Mouse (Mus musculus) heart, embryonic 14.5 days (tissue): ENCODE data around the gene Plbd2. TPM values are rescaled to one million over a fixed set of nuclear protein-coding genes. Genes with fewer than 3 reads are reported as not detected.
A peak's percentile ranks its signal among the peaks of the same experiment; 100 is the strongest.

Source experiments
- ATAC-seq: fragments of 200-750 bp; cut with Nextera tagmentation; 2 replicates; pipeline ENCODE4 v1.8.0; 2017; ENCODE audit warnings: low read depth, moderate TSS enrichment; ENCODE audit not compliant: insufficient number of reproducible peaks, insufficient read depth, low FRiP score
- H3K27ac ChIP-seq, 2 experiments: fragments of 200-500 bp in 1 of 2; fragments of 300-500 bp in 1 of 2; sonication (generic) in 1 of 2; replicated peaks in 1 of 2; 2 replicates each; pipeline ENCODE4 v1.5.1; 2012 to 2014; ENCODE audit warnings: low read depth in 2 of 2, low read length in 2 of 2, control low read depth in 1 of 2, mild to moderate bottlenecking in 1 of 2, mixed read lengths in 1 of 2; ENCODE audit not compliant: control insufficient read depth in 1 of 2, insufficient read depth in 1 of 2
- H3K27me3 ChIP-seq: fragments of 300-500 bp; sonication (generic); 2 replicates; pipeline ENCODE4 v1.6.1; 2014; ENCODE audit warnings: mild to moderate bottlenecking, low read length, control low read depth; ENCODE audit not compliant: control insufficient read depth, insufficient read depth
- H3K36me3 ChIP-seq: fragments of 300-500 bp; sonication (generic); 2 replicates; pipeline ENCODE4 v1.6.1; 2014; ENCODE audit warnings: mild to moderate bottlenecking, control low read depth, low read length, mixed read lengths; ENCODE audit not compliant: control insufficient read depth, insufficient read depth
- H3K4me1 ChIP-seq, 2 experiments: fragments of 200-500 bp in 1 of 2; fragments of 300-500 bp in 1 of 2; sonication (generic) in 1 of 2; 2 replicates each; pipeline ENCODE4 v1.6.1; 2012 to 2014; ENCODE audit warnings: low read length in 2 of 2, control low read depth in 1 of 2, mixed read lengths in 1 of 2; ENCODE audit not compliant: control insufficient read depth in 2 of 2, insufficient read depth in 2 of 2
- H3K4me2 ChIP-seq: fragments of 300-500 bp; sonication (generic); 2 replicates; pipeline ENCODE4 v1.6.1; 2014; ENCODE audit warnings: mild to moderate bottlenecking, low read length
- H3K4me3 ChIP-seq, 2 experiments: fragments of 200-500 bp in 1 of 2; fragments of 300-500 bp in 1 of 2; sonication (generic) in 1 of 2; 2 replicates each; pipeline ENCODE4 v1.5.1; 2012 to 2014; ENCODE audit warnings: low read length in 2 of 2, mild to moderate bottlenecking in 2 of 2, control low read depth in 1 of 2, low read depth in 1 of 2, moderate library complexity in 1 of 2; ENCODE audit not compliant: control insufficient read depth in 1 of 2, insufficient read depth in 1 of 2
- H3K9ac ChIP-seq: fragments of 300-500 bp; sonication (generic); 2 replicates; pipeline ENCODE4 v1.6.1; 2014; ENCODE audit warnings: mild to moderate bottlenecking, low read length
- H3K9me3 ChIP-seq: fragments of 300-500 bp; sonication (generic); 2 replicates; pipeline ENCODE4 v1.6.1; 2016; ENCODE audit warnings: low read length, control low read depth; ENCODE audit not compliant: control insufficient read depth
- WGBS: fragments of 180-500 bp; shearing (Covaris S2); extraction: QIAGEN DNeasy Blood & Tissue Kit; methylation state at CpG from one replicate; pipeline ENCODE4 v1.1.7; 2014; 5-methylcytosine and 5-hydroxymethylcytosine counted together
- polyA plus RNA-seq: library from polyadenylated mRNA; unstranded; fragments of >200 nt; fragmentation: Nextera tagmentation; extraction: Ambion mirVana; gene quantifications from 2 replicates; pipeline ENCODE4 v1.2.1, GENCODE M21; 2014

Plbd2 gene
- 35.1 and 36.1 TPM in 2 replicates for polyA plus RNA-seq

DNA sequence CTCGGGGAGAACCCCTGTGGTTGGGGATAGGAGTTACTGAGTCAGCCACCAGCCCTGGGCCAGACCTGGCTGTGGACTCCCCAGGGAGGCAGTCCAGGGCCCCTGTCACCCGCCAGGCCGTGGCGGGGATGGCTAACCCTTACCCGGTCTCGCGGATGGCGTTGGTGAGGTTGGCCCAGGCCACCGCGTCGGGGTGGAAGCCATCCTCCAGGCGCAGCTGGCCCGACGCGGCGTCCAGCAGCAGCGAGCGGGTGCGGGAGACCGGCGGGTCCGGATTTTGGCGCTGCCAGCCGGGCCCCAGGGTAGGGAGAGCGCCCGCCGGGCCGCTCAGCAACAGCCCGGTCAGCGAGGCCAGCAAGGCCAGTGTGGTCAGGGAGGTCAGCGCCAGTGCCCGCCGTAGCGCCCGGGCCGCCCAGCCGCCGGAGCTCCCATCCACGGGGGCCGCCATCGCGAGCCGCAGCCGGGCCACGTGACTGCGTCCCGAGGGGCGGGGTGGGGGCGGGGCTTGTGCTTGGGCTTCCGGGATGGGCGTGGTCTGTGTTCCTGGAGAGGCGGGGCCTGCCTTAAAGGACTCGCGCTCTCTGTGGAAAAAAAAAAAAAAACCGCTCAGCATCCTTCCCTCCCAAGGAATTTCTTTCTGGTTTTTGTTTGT, at the start of gene Plbd2:
Plbd2 (minus strand) TSS at position 482 of the 652 bp plus-strand sequence.
- H3K36me3 ChIP-seq, result peaks cover 6% of the 10 kb centered on the region

DNA sequence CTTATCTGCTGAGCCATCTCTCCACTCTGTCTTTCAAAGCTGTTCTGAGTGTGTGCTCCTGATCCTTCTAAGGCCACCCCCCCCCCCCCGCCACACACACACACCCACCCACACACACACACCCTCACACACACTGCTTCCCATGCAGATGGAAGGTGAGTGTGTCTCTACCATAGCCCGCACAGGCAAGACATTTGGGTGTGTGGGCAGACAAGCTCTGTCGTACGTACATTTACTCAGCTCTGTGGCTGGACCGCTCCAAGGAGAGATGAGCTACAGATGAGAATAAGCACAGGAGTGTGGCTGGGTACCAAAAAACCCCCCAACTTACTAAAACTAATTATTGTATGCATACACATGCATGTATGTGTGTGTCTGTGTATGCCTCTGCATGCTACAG, 47.2 kb upstream of the Plbd2 start:
- Histone ChIP-seq H3K27ac (no peak overlapping the region), H3K4me1 (no peaks in the 10 kb centered on the region; a peak in 1 of 4 replicates), H3K9ac (no peak overlapping the region), H3K4me3 (no peak overlapping the region), H3K9me3 (no peaks in the 10 kb centered on the region), H3K36me3 (peaks cover 54% of the 10 kb centered on the region), H3K27me3 (no peaks in the 10 kb centered on the region), H3K4me2 (no peak overlapping the region)
- ATAC-seq, result no peak
- 95% methylated on average over 5 of the region's 5 CpGs for WGBS

More for the DNA sequence above, at the start of gene Plbd2:
- peaks cover 10 to 23% of the 10 kb centered on the region in 2 experiments for H3K4me1 ChIP-seq
- no peaks in the 10 kb centered on the region for H3K27me3 ChIP-seq
- H3K4me2 ChIP-seq, result peak within 1 kb of the TSS; percentile 95
- no peaks in the 10 kb centered on the region for H3K9me3 ChIP-seq
- H3K27ac ChIP-seq, result 0 out of 4 replicates have a peak within 1 kb of the TSS, but pooled peaks of 1 of the 2 experiments have one; percentile 35
- peak within 1 kb of the TSS; percentile 83 to 94 for H3K4me3 ChIP-seq
- ATAC-seq, result peak; percentile 76
- peak within 1 kb of the TSS; percentile 93 for H3K9ac ChIP-seq
- WGBS, result under 1% methylated on average over 47 of the region's 55 CpGs

DNA sequence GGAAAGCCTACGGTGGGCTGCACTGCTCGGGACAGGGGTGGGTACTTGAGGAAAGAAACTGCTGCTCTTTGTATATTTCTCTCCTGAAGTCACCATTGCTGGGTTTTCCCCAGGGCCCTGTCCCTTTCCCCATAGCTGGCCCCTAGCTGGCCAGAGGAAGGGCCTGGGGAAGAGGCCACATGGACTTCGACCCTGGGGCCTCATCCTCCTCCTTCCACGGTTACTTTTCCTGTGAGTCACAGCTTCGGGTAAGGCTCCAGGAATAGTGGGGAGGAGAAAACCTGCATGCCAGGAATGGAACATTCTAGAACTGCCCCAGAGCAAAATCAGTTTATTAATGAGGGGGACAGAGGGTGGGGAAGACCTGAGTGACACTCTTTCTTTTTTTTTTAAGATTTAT, 46.7 kb upstream of the Plbd2 start:
- Histone ChIP-seq H3K4me1 (no peaks in the 10 kb centered on the region; a peak in 1 of 4 replicates), H3K36me3 (peaks cover 49% of the 10 kb centered on the region), H3K27me3 (no peaks in the 10 kb centered on the region), H3K4me3 (no peak overlapping the region), H3K9me3 (no peaks in the 10 kb centered on the region), H3K9ac (no peak overlapping the region), H3K4me2 (no peak overlapping the region), H3K27ac (no peak overlapping the region)
- ATAC-seq, result no peak
- WGBS, result 73% methylated on average over 5 of the region's 5 CpGs

DNA sequence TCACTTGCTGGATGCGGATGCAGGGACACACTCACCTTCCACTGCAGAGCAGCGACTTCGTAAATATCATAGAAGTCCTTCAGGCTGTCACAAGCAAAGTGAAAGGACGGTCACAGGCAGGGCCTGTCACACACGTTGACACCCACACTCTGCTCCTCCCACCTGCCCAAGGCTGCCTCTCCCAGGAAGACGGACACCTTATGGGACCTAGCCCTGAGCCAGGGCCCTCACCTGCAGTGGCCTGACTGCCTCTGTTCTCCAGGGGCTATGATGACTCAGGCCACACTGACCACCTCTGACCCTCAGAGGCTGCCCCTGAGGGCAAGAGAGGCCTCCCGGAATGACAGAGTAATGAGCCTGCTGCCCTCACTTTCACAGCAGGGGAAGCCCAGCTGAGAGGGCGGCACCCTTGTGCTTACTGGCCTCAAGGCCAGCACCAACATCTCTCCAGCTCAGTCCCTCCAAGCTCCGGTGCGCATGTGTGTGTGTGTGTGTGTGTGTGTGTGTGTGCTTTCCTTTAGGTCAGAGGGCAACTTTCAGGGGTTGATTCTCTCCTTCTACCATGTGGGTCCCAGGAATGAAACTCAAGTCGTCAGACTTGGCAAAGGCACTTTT, 44.9 kb upstream of the Plbd2 start:
- WGBS, result 66% methylated on average over 11 of the region's 11 CpGs
- Histone ChIP-seq H3K27me3 (no peaks in the 10 kb centered on the region), H3K9me3 (no peaks in the 10 kb centered on the region), H3K9ac (no peak overlapping the region), H3K4me1 (no peaks in the 10 kb centered on the region; a peak in 1 of 4 replicates), H3K27ac (no peak overlapping the region), H3K36me3 (peaks cover 41% of the 10 kb centered on the region), H3K4me2 (no peak overlapping the region), H3K4me3 (no peak overlapping the region)
- no peak; the same call in 1 of the 2 replicates for ATAC-seq

DNA sequence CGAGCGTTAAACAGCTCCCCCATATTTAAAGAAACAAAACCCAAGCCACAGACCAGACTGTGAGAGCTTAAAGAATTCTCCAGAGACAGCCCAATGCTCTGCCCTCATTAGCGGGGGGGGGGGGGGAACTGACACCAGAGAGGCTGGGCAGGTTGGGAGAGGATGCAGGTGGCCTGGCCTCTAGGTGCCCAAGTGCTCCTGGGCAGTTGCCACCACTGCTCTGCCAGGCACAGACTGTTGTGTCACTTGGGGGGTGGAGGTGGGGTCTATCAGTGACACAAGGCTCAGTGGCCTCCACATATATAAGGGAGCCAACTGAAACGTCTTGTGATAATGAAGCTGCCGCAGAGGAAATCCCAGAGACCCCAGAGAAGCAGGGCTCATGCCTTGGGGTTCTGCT, 33.2 kb upstream of the Plbd2 start:
- Histone ChIP-seq H3K9me3 (no peaks in the 10 kb centered on the region), H3K36me3 (peaks cover 32% of the 10 kb centered on the region), H3K9ac (no peak overlapping the region), H3K27ac (no peak overlapping the region), H3K27me3 (no peaks in the 10 kb centered on the region), H3K4me2 (no peak overlapping the region), H3K4me1 (peaks cover 3 to 11% of the 10 kb centered on the region in 2 experiments; a peak in 3 of 4 replicates), H3K4me3 (no peak overlapping the region)
- no peak for ATAC-seq
- WGBS, result 78% methylated on average over 5 of the region's 5 CpGs

DNA sequence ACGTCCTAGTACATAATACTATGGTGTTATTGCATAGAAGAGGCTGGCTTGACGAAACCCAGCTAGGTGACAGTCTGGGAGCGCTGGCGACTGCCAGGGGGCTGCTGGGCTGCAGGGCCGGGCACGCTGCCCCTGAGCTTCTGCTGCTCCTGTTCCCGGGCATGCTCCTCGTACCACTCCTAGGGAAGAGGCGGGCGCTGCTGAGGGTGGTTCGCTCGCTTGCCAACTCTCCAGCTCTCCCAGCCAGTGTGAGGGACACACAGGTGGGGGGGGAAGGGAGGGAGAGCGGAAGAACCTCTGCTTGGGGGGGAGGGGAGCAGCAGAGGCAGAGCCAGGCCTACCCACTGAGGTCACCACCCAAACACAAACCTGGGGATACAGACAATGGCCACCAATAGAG, 32.6 kb upstream of the Plbd2 start:
- no peaks in the 10 kb centered on the region for H3K27me3 ChIP-seq
- H3K9ac ChIP-seq, result no peak overlapping the region
- 79% methylated on average over 13 of the region's 13 CpGs for WGBS
- no peak for ATAC-seq
- H3K36me3 ChIP-seq, result peaks cover 32% of the 10 kb centered on the region
- H3K27ac ChIP-seq, result no peak overlapping the region
- no peaks in the 10 kb centered on the region for H3K9me3 ChIP-seq
- peaks cover 0 to 11% of the 10 kb centered on the region in 2 experiments; a peak in 3 of 4 replicates for H3K4me1 ChIP-seq
- no peak overlapping the region for H3K4me3 ChIP-seq
- no peak overlapping the region for H3K4me2 ChIP-seq

DNA sequence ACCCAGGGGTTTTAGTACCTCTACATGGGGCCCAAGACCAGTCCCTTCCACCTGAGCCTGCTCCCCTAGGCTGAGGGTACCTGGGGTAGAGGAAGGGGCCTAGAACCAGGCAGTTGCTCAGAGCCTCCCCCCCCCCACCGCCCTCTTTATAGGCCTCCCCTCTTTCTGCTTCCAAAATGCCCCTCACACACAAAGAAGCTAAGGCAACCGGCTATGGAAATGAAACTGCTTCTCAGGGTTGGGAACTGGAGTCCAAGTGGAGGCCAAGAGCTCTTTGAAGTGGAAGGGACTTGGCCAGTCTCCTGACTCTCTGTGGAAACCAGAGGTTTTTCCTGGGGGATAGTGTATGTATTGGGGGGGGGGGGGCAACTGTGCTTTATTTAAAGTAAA, 31.3 kb upstream of the Plbd2 start:
- H3K4me2 ChIP-seq, result no peak overlapping the region
- peaks cover 0 to 11% of the 10 kb centered on the region in 2 experiments; a peak in 3 of 4 replicates for H3K4me1 ChIP-seq
- peaks cover 21% of the 10 kb centered on the region for H3K36me3 ChIP-seq
- no peak overlapping the region for H3K9ac ChIP-seq
- no peaks in the 10 kb centered on the region for H3K27me3 ChIP-seq
- H3K4me3 ChIP-seq, result no peak overlapping the region
- no peak overlapping the region for H3K27ac ChIP-seq
- 68% methylated on average over 2 of the region's 2 CpGs for WGBS
- ATAC-seq, result no peak
- H3K9me3 ChIP-seq, result no peaks in the 10 kb centered on the region
